Mouse (Mus musculus): Measurements from ENCODE around the gene Haao. TPM values are rescaled to one million over a fixed set of nuclear protein-coding genes. Genes with fewer than 3 reads are reported as not detected.
A peak's percentile ranks its signal among the peaks of the same experiment; 100 is the strongest.

Haao gene
- polyA plus RNA-seq, 1 experiment from 2014 or later = 0.92 TPM

DNA sequence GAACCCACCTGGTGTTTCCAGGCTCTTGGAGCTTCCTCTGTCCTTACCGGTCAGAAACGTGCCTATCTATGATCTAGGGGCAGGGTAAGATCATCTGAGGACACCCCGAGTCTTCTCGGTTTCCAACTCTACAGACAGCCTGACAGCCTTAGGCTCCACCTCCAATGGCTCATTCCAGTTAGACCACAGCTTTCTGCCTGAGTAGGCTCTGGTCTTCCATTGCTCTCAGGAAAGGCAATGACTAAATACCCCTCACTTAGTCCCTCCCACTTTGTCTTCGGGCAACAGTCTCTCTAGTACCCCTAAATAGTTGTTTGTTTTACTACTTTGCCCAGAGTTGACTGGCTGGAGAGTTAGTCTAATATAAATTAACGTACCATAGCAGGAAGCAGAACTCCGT, 30.8 kb downstream of the Haao start:
- Histone ChIP-seq H3K4me1 (ENCODE audit: control insufficient read depth, insufficient read depth, low read length) (no peaks in the 10 kb centered on the region), H3K9ac (ENCODE audit: low read depth, low read length) (no peak overlapping the region), H3K4me2 (ENCODE audit: low read depth, low read length) (no peak overlapping the region), H3K36me3 (ENCODE audit: control insufficient read depth, insufficient read depth, low read length) (peaks cover 13% of the 10 kb centered on the region), H3K4me3 (ENCODE audit: low read depth, low read length) (no peak overlapping the region), H3K27me3 (replicated peaks; ENCODE audit: control insufficient read depth, insufficient read depth, low read length) (no peaks in the 10 kb centered on the region), H3K9me3 (ENCODE audit: control insufficient read depth, low read length) (no peaks in the 10 kb centered on the region), H3K27ac (replicated peaks; ENCODE audit: low read depth, low read length) (no peak overlapping the region)
- DNase-seq (ENCODE audit: low spot score) = no peak
- WGBS = 79% methylated on average over 7 of the region's 7 CpGs
- ATAC-seq (ENCODE audit: low read depth) = no peak

DNA sequence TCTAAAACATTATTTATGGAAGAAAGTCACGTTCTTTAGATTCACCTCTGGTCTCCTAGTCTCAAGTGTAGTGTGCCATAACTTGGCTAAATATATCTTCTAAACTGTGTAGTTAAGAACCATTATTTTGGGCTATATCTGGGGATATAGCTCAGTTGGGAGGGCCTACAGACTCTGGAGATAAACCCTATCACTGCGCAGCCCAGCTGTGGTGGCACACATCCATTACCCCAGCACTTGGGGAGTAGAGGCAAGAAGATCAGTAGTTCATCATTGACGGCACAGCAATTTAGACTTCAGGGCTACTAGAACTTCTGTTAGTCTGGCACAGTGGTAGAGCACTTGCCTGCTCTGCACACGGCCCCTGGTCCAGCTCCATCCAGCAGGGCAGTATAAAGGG, 34.7 kb downstream of the Haao start:
- ATAC-seq (ENCODE audit: low read depth) (no peak), DNase-seq (ENCODE audit: low spot score) (no peak)
- 90% methylated on average over 4 of the region's 4 CpGs for WGBS
- Histone ChIP-seq H3K9me3 (ENCODE audit: control insufficient read depth, low read length) (no peaks in the 10 kb centered on the region), H3K27me3 (replicated peaks; ENCODE audit: control insufficient read depth, insufficient read depth, low read length) (no peaks in the 10 kb centered on the region), H3K4me3 (ENCODE audit: low read depth, low read length) (no peak overlapping the region), H3K9ac (ENCODE audit: low read depth, low read length) (no peak overlapping the region), H3K36me3 (ENCODE audit: control insufficient read depth, insufficient read depth, low read length) (peaks cover 34% of the 10 kb centered on the region), H3K27ac (replicated peaks; ENCODE audit: low read depth, low read length) (no peak overlapping the region), H3K4me2 (ENCODE audit: low read depth, low read length) (no peak overlapping the region), H3K4me1 (ENCODE audit: control insufficient read depth, insufficient read depth, low read length) (no peaks in the 10 kb centered on the region)

DNA sequence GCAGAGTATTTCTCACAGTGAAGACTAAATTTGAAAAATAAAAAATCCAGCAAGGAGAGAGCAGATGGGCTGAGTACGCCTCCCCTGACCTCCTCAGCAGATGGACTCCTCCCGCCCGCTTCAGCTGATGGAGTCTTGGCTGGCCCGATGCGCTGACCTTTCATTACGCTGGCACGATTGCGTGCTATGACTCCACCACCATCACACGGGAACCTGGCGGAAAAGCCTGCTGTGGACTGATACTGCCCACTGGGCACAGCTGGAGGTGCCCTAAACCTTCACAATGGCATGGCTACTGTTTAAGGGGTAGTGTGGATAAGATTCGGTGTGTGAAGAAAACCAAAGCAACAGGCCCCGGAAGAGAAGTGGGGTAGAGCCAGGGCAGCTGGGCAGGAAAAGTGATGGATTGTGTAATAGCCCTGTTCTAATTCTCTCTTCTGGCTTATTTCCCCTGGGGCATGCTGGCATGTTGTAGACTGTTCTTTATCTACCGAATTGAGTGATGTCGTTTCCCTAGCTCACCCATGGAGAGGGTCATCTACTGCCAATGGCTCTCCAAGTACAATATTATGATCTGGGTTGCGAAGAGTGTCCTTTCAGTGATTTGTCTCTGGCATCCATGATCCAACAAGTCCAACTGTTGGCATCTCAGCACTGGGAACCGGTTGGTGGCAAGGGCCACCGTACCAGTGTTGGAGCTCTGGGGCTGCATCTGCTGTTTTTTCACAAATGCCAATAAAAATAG, 35.4 kb downstream of the Haao start:
- Histone ChIP-seq H3K9me3 (ENCODE audit: control insufficient read depth, low read length) (no peaks in the 10 kb centered on the region), H3K27me3 (replicated peaks; ENCODE audit: control insufficient read depth, insufficient read depth, low read length) (no peaks in the 10 kb centered on the region), H3K36me3 (ENCODE audit: control insufficient read depth, insufficient read depth, low read length) (peaks cover 31% of the 10 kb centered on the region; the same call in 1 of the 2 replicates), H3K27ac (replicated peaks; ENCODE audit: low read depth, low read length) (no peak overlapping the region), H3K9ac (ENCODE audit: low read depth, low read length) (no peak overlapping the region), H3K4me2 (ENCODE audit: low read depth, low read length) (no peak overlapping the region), H3K4me1 (ENCODE audit: control insufficient read depth, insufficient read depth, low read length) (no peaks in the 10 kb centered on the region), H3K4me3 (ENCODE audit: low read depth, low read length) (no peak overlapping the region)
- DNase-seq (ENCODE audit: low spot score) = no peak
- ATAC-seq (ENCODE audit: low read depth) = no peak
- 91% methylated on average over 17 of the region's 17 CpGs for WGBS

DNA sequence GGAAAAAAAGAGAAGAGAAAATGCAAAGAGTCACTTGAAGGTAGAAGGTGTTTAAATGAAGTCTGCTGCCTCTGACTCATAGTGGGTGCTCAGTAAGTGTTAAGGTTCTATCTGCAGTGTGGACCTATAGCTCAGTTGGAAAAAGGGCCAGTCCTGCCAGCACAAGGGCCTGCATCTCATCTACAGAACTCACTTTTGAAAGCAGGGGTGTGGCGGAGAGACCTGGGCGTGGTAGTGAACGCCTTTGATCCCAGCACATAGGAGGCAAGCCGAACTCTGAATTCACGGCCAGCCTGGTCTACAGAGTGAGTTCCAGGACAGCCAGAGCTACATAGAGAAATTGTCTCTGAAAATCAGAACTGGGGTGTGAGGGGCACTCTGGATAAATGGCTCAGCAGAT, 37.5 kb downstream of the Haao start:
- ATAC-seq (ENCODE audit: low read depth) (no peak), DNase-seq (ENCODE audit: low spot score) (no peak)
- Histone ChIP-seq H3K4me2 (ENCODE audit: low read depth, low read length) (no peak overlapping the region), H3K4me1 (ENCODE audit: control insufficient read depth, insufficient read depth, low read length) (no peaks in the 10 kb centered on the region), H3K27ac (replicated peaks; ENCODE audit: low read depth, low read length) (no peak overlapping the region), H3K36me3 (ENCODE audit: control insufficient read depth, insufficient read depth, low read length) (peaks cover 50% of the 10 kb centered on the region), H3K27me3 (replicated peaks; ENCODE audit: control insufficient read depth, insufficient read depth, low read length) (no peaks in the 10 kb centered on the region), H3K9me3 (ENCODE audit: control insufficient read depth, low read length) (no peaks in the 10 kb centered on the region), H3K4me3 (ENCODE audit: low read depth, low read length) (no peak overlapping the region), H3K9ac (ENCODE audit: low read depth, low read length) (no peak overlapping the region)
- 87% methylated on average over 5 of the region's 5 CpGs for WGBS

- DNase-seq (ENCODE audit: low spot score) (no peak), ATAC-seq (ENCODE audit: low read depth) (no peak)
- Histone ChIP-seq H3K27ac (replicated peaks; ENCODE audit: low read depth, low read length) (no peak overlapping the region), H3K27me3 (replicated peaks; ENCODE audit: control insufficient read depth, insufficient read depth, low read length) (no peaks in the 10 kb centered on the region), H3K9ac (ENCODE audit: low read depth, low read length) (no peak overlapping the region), H3K9me3 (ENCODE audit: control insufficient read depth, low read length) (no peaks in the 10 kb centered on the region), H3K4me2 (ENCODE audit: low read depth, low read length) (no peak overlapping the region), H3K4me1 (ENCODE audit: control insufficient read depth, insufficient read depth, low read length) (no peaks in the 10 kb centered on the region), H3K4me3 (ENCODE audit: low read depth, low read length) (no peak overlapping the region), H3K36me3 (ENCODE audit: control insufficient read depth, insufficient read depth, low read length) (peaks cover 59% of the 10 kb centered on the region)
- whole genome bisulfite sequencing = 86% methylated on average over 17 of the region's 17 CpGs
Observed at GRCm38 (mm10) chr17:83809197-83809829, 38.5 kb downstream of the Haao start.

DNA sequence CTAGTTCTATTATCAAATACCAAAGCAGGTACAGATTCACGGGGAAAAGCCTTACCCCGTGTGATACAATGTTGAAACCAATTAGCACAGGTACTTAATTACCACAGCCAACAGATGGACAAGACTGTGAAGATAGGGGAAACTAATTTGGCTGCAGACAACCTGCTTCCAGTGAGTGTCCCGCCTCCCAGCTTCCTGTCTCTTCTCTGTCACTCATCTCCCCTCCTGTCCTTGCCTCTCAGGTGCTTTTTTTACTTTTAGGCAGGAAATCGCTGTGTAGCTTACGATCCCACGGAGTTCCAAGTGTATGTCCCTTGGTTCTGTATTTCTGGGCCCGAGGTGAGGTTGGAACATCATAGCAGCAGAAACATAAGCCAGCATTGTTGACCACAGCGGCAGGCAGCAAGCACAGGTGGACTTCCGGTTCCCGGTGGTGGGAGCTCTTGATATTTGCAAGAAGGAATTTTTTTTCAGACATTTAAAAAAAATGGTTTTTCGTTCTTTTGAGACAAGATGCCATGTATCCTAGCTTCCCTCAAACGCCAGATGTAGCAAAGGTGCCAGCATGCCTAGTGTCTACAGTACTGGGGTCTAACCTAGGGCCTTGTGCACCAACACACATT, 39.2 kb downstream of the Haao start:
- no peaks in the 10 kb centered on the region for H3K9me3 ChIP-seq (ENCODE audit: control insufficient read depth, low read length)
- DNase-seq (ENCODE audit: low spot score) (no peak), ATAC-seq (ENCODE audit: low read depth) (no peak)
- no peaks in the 10 kb centered on the region for H3K27me3 ChIP-seq (replicated peaks; ENCODE audit: control insufficient read depth, insufficient read depth, low read length)
- no peak overlapping the region for H3K4me2 ChIP-seq (ENCODE audit: low read depth, low read length)
- no peak overlapping the region for H3K4me3 ChIP-seq (ENCODE audit: low read depth, low read length)
- no peaks in the 10 kb centered on the region for H3K4me1 ChIP-seq (ENCODE audit: control insufficient read depth, insufficient read depth, low read length)
- H3K9ac ChIP-seq (ENCODE audit: low read depth, low read length) = no peak overlapping the region
- 88% methylated on average over 12 of the region's 12 CpGs for WGBS
- H3K36me3 ChIP-seq (ENCODE audit: control insufficient read depth, insufficient read depth, low read length) = peaks cover 63% of the 10 kb centered on the region
- H3K27ac ChIP-seq (replicated peaks; ENCODE audit: low read depth, low read length) = no peak overlapping the region

GRCm38 (mm10) chr17:83807778-83808398, 39.9 kb downstream of the Haao start:
- no peak overlapping the region for H3K9ac ChIP-seq (ENCODE audit: low read depth, low read length)
- no peak overlapping the region for H3K4me2 ChIP-seq (ENCODE audit: low read depth, low read length)
- H3K27me3 ChIP-seq (replicated peaks; ENCODE audit: control insufficient read depth, insufficient read depth, low read length) = no peaks in the 10 kb centered on the region
- H3K27ac ChIP-seq (replicated peaks; ENCODE audit: low read depth, low read length) = no peak overlapping the region
- peak; percentile 57 for DNase-seq (ENCODE audit: low spot score)
- 74% methylated on average over 11 of the region's 11 CpGs for WGBS
- no peaks in the 10 kb centered on the region for H3K4me1 ChIP-seq (ENCODE audit: control insufficient read depth, insufficient read depth, low read length)
- ATAC-seq (ENCODE audit: low read depth) = no peak
- no peak overlapping the region for H3K4me3 ChIP-seq (ENCODE audit: low read depth, low read length)
- no peaks in the 10 kb centered on the region for H3K9me3 ChIP-seq (ENCODE audit: control insufficient read depth, low read length)
- peaks cover 63% of the 10 kb centered on the region for H3K36me3 ChIP-seq (ENCODE audit: control insufficient read depth, insufficient read depth, low read length)

DNA sequence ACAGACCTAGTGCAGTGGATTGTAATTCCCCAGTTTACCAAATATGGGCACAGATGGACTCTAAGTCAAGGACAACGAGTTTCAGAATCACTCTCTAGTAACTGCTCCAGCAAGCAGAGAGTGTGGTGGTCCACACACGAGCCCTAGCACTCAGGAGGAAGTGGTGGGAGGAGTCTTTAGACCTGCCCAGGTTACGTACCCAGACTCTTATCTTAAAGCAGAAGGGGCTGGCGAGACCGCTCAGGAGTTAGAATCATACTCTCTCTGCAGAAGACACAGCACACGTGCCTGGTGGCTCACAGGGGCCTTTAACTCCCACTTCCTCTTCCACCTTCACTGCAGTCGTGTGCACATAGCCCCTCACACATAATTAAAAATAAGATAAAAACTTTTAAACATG, 40.4 kb downstream of the Haao start:
- peaks cover 60% of the 10 kb centered on the region for H3K36me3 ChIP-seq (ENCODE audit: control insufficient read depth, insufficient read depth, low read length)
- H3K9me3 ChIP-seq (ENCODE audit: control insufficient read depth, low read length) = no peaks in the 10 kb centered on the region
- ATAC-seq (ENCODE audit: low read depth) = no peak
- DNase-seq (ENCODE audit: low spot score) = no peak
- no peak overlapping the region for H3K4me2 ChIP-seq (ENCODE audit: low read depth, low read length)
- no peaks in the 10 kb centered on the region for H3K27me3 ChIP-seq (replicated peaks; ENCODE audit: control insufficient read depth, insufficient read depth, low read length)
- no peaks in the 10 kb centered on the region for H3K4me1 ChIP-seq (ENCODE audit: control insufficient read depth, insufficient read depth, low read length)
- H3K27ac ChIP-seq (replicated peaks; ENCODE audit: low read depth, low read length) = no peak overlapping the region
- no peak overlapping the region for H3K4me3 ChIP-seq (ENCODE audit: low read depth, low read length)
- 76% methylated on average over 7 of the region's 7 CpGs for WGBS
- H3K9ac ChIP-seq (ENCODE audit: low read depth, low read length) = no peak overlapping the region

Measured in embryonic facial prominence, embryonic 14.5 days (tissue).